Mouse (Mus musculus) olfactory bulb, adult 2 months (tissue): ENCODE data around the gene Ap2b1. TPM values are rescaled to one million over a fixed set of nuclear protein-coding genes. Genes with fewer than 3 reads are reported as not detected.
"Not testable (repeated sequence)": the region's sequence is repeated elsewhere in the genome, so short reads cannot be mapped to it uniquely, and the experiment has no call there.

Experiments
- H3K27ac ChIP-seq: fragments of 200-500 bp; 2 replicates; pipeline ENCODE4 v1.5.1; 2012; ENCODE audit warnings: low read depth, low read length; ENCODE audit not compliant: insufficient read depth
- H3K4me1 ChIP-seq: fragments of 200-500 bp; 2 replicates; pipeline ENCODE4 v1.6.1; 2012; ENCODE audit warnings: low read length; ENCODE audit not compliant: control insufficient read depth, insufficient read depth
- H3K4me3 ChIP-seq: fragments of 200-500 bp; 2 replicates; pipeline ENCODE4 v1.5.1; 2012; ENCODE audit warnings: mild to moderate bottlenecking, low read depth, low read length, moderate library complexity; ENCODE audit not compliant: insufficient read depth
- CTCF ChIP-seq: fragments of 200-500 bp; IDR thresholded peaks from 2 replicates; pipeline ENCODE4 v1.5.1; 2012; ENCODE audit warnings: low read depth, mild to moderate bottlenecking, low read length, moderate library complexity; ENCODE audit not compliant: insufficient read depth
- POLR2A ChIP-seq: fragments of 200-500 bp; IDR thresholded peaks from 2 replicates; pipeline ENCODE4 v1.6.1; 2012; ENCODE audit warnings: mild to moderate bottlenecking, low read depth, low read length, moderate library complexity; ENCODE audit not compliant: insufficient read depth
- WGBS: fragments of 180-500 bp; shearing (Covaris S2); methylation state at CpG from one replicate; pipeline ENCODE4 v1.1.7; 2018; 5-methylcytosine and 5-hydroxymethylcytosine counted together
- polyA plus RNA-seq: library from polyadenylated mRNA; stranded (reverse); fragments of >200 nt; gene quantifications from 2 replicates; pipeline ENCODE4 v1.2.4, GENCODE M21; 2012; ENCODE audit warnings: low replicate concordance; ENCODE audit not compliant: missing spikeins, insufficient read depth, insufficient read length

Ap2b1 gene
- 546 TPM in 1 of 2 replicates, not detected in the other for polyA plus RNA-seq

DNA sequence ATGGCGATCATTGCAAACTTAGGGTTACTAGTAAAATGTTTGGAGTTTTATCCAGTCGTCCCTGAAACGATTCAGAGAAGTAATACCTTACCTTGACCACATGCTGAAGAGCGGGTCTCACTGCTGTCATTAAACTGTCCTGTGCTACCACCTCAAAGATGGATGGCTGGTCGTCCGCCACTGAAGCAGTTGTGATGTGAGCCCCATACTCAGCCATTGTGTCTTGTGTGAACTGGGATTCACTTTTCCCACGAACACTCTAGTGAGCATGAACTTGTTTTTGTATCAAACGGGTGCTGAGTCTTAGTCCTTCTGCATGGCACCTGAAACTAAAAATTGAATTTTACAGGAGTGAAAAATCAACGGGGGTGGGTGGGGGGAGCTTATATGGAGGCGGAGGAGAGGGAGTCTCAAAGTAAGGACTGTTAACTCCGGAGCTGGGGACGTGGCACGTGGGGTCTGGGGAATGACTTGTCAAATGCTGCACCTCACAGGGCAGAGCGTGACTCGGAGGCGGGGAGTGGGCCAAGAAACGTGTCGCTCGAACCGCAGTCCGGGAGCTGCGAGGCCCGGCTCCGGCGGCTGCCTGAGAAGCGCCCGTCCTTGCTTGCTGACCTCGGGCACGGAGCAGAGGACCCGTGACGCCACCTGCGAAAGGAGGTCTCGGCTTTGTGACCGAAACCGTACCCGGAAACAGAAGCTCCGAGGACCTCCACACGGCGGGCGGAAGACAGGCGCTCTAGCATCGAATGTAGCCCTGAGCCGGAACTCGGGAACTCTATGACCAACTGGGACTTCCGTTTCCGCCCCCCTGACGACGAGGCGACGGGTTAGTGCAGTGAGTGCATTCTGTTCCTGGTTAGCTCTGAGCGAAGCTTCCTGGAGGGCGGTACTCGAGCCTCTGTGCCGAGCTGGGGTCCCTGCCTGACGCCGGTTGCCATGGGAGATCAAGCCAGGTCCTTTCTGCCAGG lies at the start of gene Ap2b1:
TSS of gene Ap2b1 (plus strand) at position 800 of the 971 bp plus-strand sequence.
- peak; percentile 80 for TF ChIP-seq POLR2A
- no peak for TF ChIP-seq CTCF
- Histone ChIP-seq H3K4me1 (peaks cover 2% of the 10 kb centered on the region; the same call in 1 of the 2 replicates), H3K4me3 (peak within 1 kb of the TSS; percentile 74), H3K27ac (peak within 1 kb of the TSS; percentile 88)
- WGBS: 2% methylated on average over 56 of the region's 56 CpGs

DNA sequence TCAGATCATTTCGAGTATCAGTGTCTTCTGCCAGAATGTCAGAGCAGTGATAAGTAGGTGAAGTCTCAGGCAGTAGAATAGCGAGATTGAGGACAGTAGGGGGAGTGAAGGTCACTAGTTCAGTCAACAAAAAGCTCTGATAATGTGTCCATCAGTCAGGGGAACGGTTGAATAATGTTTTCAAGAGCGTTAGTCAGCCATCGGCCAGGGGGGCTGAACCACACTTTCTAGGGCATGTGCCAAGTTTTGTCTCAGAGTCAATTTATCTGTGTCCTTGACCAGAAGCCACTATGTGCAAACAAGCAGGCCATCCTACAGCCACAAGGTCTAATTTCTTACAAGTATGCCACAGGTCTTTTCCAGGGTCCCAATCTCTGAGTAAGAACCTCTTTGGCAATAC lies 41.6 kb upstream of the Ap2b1 start:
- H3K27ac ChIP-seq, H3K4me3 ChIP-seq, H3K4me1 ChIP-seq: not testable (repeated sequence)
- 56% methylated on average over 5 of the region's 5 CpGs for WGBS

DNA sequence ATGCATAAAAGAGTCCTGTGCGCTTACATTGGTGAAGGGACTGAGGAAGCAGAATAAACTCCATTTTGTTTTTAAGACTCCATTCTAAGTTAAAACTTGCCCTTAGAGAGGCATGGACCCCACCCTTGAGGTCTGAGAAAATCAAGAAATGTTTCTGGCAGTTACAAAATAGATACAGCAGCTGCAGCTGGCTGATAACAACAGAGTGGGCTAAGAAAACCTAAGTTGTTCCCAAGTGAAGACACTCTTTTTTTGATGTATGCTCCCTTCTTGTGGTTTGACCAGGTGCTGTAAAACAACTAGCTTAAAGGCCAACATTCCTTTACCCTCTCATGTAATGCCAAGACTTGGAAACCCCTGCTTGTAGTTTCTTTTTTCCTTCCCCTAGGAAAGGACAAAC lies 36.2 kb upstream of the Ap2b1 start:
- no peak overlapping the region for H3K4me3 ChIP-seq
- TF ChIP-seq CTCF: no peak
- no peak for TF ChIP-seq POLR2A
- 98% methylated on average over 1 of the region's 1 CpGs for WGBS
- no peaks in the 10 kb centered on the region for H3K4me1 ChIP-seq
- H3K27ac ChIP-seq: no peak overlapping the region

DNA sequence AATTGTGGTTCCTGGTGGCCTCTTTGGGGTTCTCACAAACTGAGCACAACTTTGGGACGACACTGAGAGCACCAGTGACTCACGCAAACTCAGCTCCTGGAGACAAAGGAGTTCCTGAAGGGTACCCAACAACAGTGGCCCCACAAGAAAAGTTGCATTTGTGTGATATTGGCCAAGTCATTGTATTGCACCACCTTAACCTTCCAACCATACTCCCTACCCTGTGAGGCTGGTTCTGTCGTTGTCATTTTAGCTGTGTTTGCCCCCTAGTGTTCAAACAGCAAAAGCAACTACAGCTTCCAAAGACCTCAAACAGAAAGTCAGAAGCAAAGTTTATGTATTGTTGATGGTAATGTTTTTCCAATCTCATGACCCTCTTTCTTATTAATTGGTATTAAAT lies 35.7 kb upstream of the Ap2b1 start:
- TF ChIP-seq POLR2A: no peak
- TF ChIP-seq CTCF: no peak
- Histone ChIP-seq H3K4me3 (no peak overlapping the region), H3K27ac (no peak overlapping the region), H3K4me1 (no peaks in the 10 kb centered on the region)
- WGBS: 59% methylated on average over 3 of the region's 3 CpGs

DNA sequence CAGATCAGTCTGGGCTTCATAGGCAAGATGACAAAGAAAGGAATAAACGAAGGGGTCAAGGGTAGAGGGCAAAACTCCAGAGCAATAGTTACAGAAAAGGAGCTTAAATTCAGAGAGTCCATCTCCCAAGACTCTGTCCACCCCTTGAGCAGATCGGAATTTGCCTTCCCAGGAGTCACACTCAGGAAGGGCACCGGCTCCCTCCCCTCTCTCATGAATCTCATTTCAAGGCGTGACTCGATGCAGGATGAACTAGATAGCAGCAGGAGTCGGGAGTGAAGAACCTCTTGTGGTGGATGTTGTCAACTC lies 28.0 kb upstream of the Ap2b1 start:
- WGBS: under 1% methylated on average over 6 of the region's 6 CpGs
- TF ChIP-seq POLR2A: no peak
- TF ChIP-seq CTCF: no peak
- H3K4me1 ChIP-seq: no peaks in the 10 kb centered on the region
- peak overlapping the region; percentile 70 for H3K4me3 ChIP-seq
- H3K27ac ChIP-seq: peak overlapping the region; percentile 98

DNA sequence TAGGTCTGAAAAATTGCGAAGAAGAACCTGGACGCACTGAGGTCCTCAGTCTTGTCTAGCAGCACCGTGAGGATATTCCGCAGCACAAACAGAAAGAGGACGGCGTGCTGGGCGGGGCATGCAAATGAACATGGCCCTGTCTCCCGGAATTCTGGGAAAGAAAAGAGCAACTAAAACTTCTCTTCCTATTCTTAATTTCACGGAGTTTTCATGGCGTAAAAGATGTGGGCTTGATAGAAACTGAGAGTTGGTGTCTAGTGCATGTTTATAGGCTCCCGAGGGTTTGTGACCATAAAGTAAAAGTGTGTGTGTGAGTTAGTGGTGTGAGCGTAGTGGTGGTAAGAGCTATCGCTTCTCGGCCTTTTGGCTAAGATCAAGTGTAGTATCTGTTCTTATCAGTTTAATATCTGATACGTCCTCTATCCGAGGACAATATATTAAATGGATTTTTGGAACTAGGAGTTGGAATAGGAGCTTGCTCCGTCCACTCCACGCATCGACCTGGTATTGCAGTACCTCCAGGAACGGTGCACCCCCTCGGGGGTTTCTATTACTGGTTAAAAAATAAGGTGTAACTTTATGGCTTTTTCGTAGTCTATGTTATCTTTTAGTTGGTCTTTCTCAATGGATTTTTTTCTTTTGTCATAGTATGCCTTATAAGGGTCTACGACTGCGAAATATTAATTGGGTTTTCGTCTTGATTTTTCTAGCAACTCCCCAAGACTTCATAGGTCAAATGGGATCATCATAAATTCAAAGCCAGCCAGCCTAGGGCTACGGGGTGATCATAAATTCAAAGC lies 27.5 kb upstream of the Ap2b1 start:
- under 1% methylated on average over 26 of the region's 26 CpGs for WGBS
- no peaks in the 10 kb centered on the region for H3K4me1 ChIP-seq
- H3K4me3 ChIP-seq: peak overlapping the region; percentile 70
- no peak for TF ChIP-seq CTCF
- TF ChIP-seq POLR2A: peak; percentile 62; the same call in 1 of the 2 replicates
- H3K27ac ChIP-seq: peak overlapping the region; percentile 98

DNA sequence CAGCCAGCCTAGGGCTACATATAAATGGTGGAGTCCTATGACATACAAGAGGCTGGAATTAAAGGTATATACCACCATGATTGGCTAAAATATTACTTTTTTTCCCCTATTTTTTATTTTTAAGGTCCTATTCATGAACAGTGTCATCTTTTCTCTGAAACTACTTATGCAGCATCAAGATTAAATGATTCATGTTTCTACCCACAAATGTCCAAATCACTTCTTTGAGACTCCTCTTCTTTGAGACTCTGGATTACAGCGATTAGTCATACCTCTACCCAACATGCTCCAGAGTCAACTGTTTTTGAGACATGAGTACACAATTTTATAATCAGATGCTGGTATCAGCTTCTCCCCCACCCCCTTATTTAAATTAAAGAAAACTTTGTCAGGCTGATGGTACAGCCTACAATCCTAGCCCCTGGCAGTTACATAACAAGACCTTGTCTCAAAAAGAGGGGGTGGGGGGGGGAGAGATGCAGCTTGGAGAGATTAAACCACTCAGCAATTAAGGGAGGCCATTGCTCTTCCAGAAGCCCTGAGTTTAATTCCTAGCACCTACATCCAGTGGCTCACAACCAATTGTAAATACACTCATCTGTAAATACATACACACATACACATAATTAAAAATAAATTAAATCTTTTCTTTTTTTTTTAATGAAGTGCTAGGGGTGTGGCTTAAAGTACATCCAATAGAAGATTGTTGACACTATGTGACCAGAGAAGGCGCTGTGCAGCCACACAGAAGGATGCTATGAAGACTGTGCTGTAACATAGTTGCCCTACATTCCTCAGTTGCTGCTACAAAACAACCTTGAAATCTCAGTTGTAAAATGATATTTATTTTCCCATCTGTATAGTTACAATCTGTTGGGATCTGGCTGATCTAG lies 26.6 kb upstream of the Ap2b1 start:
- no peak overlapping the region for H3K4me3 ChIP-seq
- H3K4me1 ChIP-seq: no peaks in the 10 kb centered on the region
- WGBS: 18% methylated on average over 2 of the region's 2 CpGs
- no peak overlapping the region for H3K27ac ChIP-seq
- TF ChIP-seq POLR2A (no peak), CTCF (no peak)

DNA sequence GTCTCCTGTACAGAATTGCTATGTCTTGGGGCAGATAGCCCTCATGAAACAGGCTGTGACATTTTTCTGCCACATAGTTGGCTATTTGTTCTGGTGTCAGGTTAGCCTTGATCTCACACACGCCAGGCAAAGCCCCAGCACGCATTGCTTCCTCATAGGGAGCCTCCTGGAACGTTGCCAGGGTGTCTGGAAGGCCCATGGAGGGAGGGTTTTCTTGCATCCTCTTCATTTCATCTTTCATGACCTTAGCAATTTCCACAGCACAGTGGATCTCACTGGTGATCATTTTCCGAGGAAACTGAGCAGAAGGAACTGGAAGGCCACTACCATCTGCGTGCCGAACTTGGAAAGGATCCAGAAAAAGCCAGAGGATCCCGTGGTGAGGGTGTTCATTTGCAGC lies 22.6 kb upstream of the Ap2b1 start:
- no peaks in the 10 kb centered on the region for H3K4me1 ChIP-seq
- TF ChIP-seq POLR2A (no peak), CTCF (no peak)
- 45% methylated on average over 7 of the region's 7 CpGs for WGBS
- no peak overlapping the region for H3K4me3 ChIP-seq
- no peak overlapping the region for H3K27ac ChIP-seq
